Mouse (Mus musculus) limb, embryonic 10.5 days (tissue): Measurements from ENCODE around the gene Hoga1. TPM values are rescaled to one million over a fixed set of nuclear protein-coding genes. Genes with fewer than 3 reads are reported as not detected.

Experiments
- DNase-seq: peaks from one replicate; pipeline ENCODE4 v3.0.0-alpha.2; 2017; ENCODE audit warnings: low spot score
- H3K27ac ChIP-seq: fragments of 300-500 bp; sonication (generic); 2 replicates; pipeline ENCODE4 v1.5.1; 2016; ENCODE audit warnings: mild to moderate bottlenecking
- H3K27me3 ChIP-seq: fragments of 300-500 bp; sonication (generic); 2 replicates; pipeline ENCODE4 v1.6.1; 2016; ENCODE audit warnings: low read depth, mild to moderate bottlenecking; ENCODE audit not compliant: poor library complexity, severe bottlenecking
- H3K36me3 ChIP-seq: fragments of 300-500 bp; sonication (generic); 2 replicates; pipeline ENCODE4 v1.6.1; 2016; ENCODE audit warnings: mild to moderate bottlenecking, moderate library complexity
- H3K4me1 ChIP-seq: fragments of 300-500 bp; sonication (generic); 2 replicates; pipeline ENCODE4 v1.6.1; 2016
- H3K4me3 ChIP-seq: fragments of 300-500 bp; sonication (generic); 2 replicates; pipeline ENCODE4 v1.5.1; 2016; ENCODE audit warnings: mild to moderate bottlenecking, moderate library complexity
- H3K9me3 ChIP-seq: fragments of 300-500 bp; sonication (generic); replicated peaks from 2 replicates; pipeline ENCODE4 v1.6.1; 2016; ENCODE audit warnings: mild to moderate bottlenecking
- WGBS: fragments of 180-500 bp; shearing (Covaris S2); methylation state at CpG from one replicate; pipeline ENCODE4 v1.1.7; 2016; 5-methylcytosine and 5-hydroxymethylcytosine counted together
- polyA plus RNA-seq: library from polyadenylated mRNA; unstranded; fragments of >200 nt; fragmentation: Nextera tagmentation; extraction: Ambion mirVana; gene quantifications from 2 replicates; pipeline ENCODE4 v1.2.1, GENCODE M21; 2016

Gene Hoga1
- polyA plus RNA-seq, 1 experiment from 2014 or later, result 1.3 TPM

- H3K27ac ChIP-seq, result no peak overlapping the region
- H3K27me3 ChIP-seq, result no peaks in the 10 kb centered on the region
- 84% methylated on average over 6 of the region's 6 CpGs for WGBS
- no peak for DNase-seq
- no peaks in the 10 kb centered on the region for H3K36me3 ChIP-seq
- H3K4me3 ChIP-seq, result no peak overlapping the region
- H3K9me3 ChIP-seq, result no peaks in the 10 kb centered on the region
- peaks cover 9% of the 10 kb centered on the region; the same call in 1 of the 2 replicates for H3K4me1 ChIP-seq
Measured at GRCm38 (mm10) chr19:42056719-42057409, 11.5 kb downstream of the Hoga1 start.

DNA sequence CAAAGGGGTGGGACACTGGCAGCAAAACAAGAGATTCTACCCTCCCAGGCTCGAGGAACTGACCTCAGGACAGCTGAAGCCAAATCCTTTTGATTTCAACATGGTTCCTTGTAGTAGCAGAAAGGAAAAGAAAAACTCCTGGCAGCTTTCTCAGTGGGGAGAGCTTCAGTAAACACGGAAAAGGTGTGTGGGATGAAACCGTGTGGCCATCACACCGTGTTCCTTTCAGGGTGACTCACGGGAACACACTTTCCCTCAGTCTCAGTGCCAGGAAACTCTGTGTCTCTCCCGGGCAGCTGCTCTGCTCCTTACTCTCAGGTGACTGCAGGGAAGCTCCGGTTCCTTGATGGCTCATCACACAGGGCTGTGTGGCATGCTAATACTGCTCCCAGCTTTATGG lies 13.0 kb downstream of the Hoga1 start:
- WGBS, result 71% methylated on average over 7 of the region's 7 CpGs

DNA sequence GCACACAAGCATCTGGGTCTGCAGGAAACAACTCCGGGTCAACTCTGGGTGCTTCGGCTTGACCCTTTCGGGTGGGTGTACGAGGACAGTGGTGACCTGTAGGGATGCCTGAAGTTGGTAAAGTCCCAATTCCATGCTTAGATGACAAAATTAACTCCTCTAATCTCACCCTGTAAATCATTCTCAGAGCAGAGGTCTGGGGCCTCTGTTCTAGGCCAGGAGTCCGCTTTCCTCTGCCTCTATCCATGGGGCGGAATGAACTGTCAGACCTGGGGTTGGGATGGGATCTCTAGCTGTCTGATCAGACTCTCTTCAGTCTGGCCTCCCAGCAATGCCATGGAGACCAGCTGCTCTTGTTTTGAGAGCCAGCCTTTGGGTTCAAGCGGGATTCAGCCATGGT lies 16.0 kb downstream of the Hoga1 start:
- Histone ChIP-seq H3K27ac (no peak overlapping the region), H3K4me1 (no peaks in the 10 kb centered on the region), H3K4me3 (no peak overlapping the region), H3K9me3 (no peaks in the 10 kb centered on the region), H3K27me3 (no peaks in the 10 kb centered on the region), H3K36me3 (no peaks in the 10 kb centered on the region)
- WGBS, result 88% methylated on average over 7 of the region's 7 CpGs
- DNase-seq, result no peak

More for the DNA sequence above, 13.0 kb downstream of the Hoga1 start:
- Histone ChIP-seq H3K27me3 (no peaks in the 10 kb centered on the region), H3K36me3 (no peaks in the 10 kb centered on the region), H3K9me3 (no peaks in the 10 kb centered on the region), H3K4me1 (peaks cover 1% of the 10 kb centered on the region; the same call in 1 of the 2 replicates), H3K27ac (no peak overlapping the region), H3K4me3 (no peak overlapping the region)
- no peak for DNase-seq

DNA sequence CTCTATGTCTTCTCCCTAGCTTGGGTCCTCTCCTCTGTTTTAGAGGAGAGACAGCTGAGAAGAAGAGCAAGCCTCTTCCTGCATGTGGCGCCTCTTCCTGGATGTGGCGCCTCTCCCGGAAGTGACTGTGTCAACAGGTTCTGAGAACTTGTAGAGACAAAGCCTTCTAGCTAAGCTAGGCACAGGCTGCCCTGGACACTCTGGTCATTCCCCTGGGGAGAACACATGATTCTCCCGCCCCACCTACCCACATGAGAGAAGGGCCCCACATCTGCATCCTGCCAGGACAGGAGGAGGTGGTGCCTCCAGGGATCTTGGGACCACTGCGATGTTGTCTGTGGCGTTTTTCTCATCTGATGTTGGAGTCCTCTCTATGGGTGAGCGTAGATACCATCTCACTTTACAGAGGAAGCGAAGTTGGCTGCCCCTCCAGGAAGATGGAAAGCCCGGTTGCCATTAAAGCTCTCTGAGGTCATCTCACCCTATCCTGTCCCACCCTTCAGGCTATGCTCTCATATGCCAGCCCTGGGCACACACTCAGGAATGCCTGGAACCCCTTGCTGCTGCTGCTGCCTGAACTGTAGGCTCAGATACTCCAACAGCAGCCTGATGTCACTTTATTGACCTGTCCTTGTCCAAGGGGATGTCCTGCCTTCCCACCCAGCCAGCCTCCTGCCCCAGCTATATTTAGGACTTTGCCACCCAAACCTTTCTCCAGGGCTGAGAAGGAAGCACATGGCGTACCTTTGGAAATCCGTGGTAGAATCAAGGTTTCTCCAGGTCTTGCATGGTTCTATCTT lies 23.2 kb downstream of the Hoga1 start:
- H3K4me1 ChIP-seq, result no peaks in the 10 kb centered on the region; the same call in 1 of the 2 replicates
- no peaks in the 10 kb centered on the region for H3K27me3 ChIP-seq
- DNase-seq, result no peak
- 83% methylated on average over 11 of the region's 11 CpGs for WGBS
- peaks cover 2% of the 10 kb centered on the region; the same call in 1 of the 2 replicates for H3K36me3 ChIP-seq
- no peaks in the 10 kb centered on the region for H3K9me3 ChIP-seq
- H3K4me3 ChIP-seq, result no peak overlapping the region
- H3K27ac ChIP-seq, result no peak overlapping the region

DNA sequence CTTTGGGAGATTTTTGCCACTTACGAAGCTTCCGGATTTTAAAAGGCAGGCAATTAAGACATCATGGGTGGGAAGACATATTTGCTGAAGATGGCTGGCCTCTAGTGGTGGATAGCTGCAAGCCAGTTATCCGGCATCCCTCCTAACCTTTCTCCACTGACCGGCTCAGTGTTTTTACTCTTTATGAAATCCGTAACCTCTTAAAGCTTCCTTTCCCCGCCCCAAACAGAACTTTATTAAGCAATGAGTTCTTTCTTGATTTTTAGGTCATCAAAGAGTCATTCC lies 23.8 kb downstream of the Hoga1 start:
- Histone ChIP-seq H3K27ac (no peak overlapping the region), H3K27me3 (no peaks in the 10 kb centered on the region), H3K36me3 (peaks cover 4% of the 10 kb centered on the region), H3K4me1 (no peaks in the 10 kb centered on the region; the same call in none of the 2 replicates), H3K9me3 (no peaks in the 10 kb centered on the region), H3K4me3 (no peak overlapping the region)
- DNase-seq, result no peak
- 69% methylated on average over 6 of the region's 6 CpGs for WGBS

GRCm38 (mm10) chr19:42071221-42071620 lies 25.8 kb downstream of the Hoga1 start:
- peaks cover 23% of the 10 kb centered on the region for H3K36me3 ChIP-seq
- H3K4me1 ChIP-seq, result no peaks in the 10 kb centered on the region; the same call in none of the 2 replicates
- no peak overlapping the region for H3K4me3 ChIP-seq
- H3K9me3 ChIP-seq, result no peaks in the 10 kb centered on the region
- DNase-seq, result no peak
- no peak overlapping the region for H3K27ac ChIP-seq
- H3K27me3 ChIP-seq, result no peaks in the 10 kb centered on the region
- WGBS, result 82% methylated on average over 7 of the region's 7 CpGs

DNA sequence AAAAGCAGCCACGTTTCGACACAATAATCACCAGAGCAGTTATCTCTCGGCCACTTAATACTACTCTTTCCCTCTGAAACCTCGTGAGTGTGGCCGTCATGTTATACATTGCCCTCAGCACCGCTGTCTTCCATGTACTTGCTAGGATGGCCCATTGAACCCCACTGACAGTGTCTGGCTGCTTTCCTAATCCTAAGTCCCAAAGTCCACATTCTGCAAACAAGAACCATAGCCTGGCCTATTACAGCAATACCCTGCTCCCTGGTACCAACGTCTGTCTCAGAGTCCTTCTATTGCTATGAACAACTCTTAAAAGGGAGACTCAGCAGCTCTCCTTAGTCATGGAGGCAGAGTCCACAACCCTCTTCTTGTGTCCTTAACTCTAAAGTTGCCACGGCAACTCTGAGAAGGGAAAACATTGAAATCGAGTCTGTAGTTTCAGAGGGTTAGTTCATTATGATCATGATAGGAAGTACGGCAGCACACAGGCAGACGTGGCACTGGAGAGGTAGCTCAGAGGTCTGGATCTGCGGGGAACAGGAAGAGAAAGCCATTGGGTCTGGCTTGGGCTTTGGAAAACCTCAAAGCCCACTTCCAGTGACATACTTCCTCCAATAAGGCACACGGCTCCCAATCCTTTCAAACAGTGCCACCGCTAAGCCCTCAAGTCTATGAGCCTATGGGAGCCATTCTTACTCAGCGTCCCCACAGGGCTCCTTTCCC lies 26.6 kb downstream of the Hoga1 start:
- H3K36me3 ChIP-seq, result peaks cover 30% of the 10 kb centered on the region
- no peaks in the 10 kb centered on the region; the same call in none of the 2 replicates for H3K4me1 ChIP-seq
- no peak overlapping the region for H3K4me3 ChIP-seq
- no peaks in the 10 kb centered on the region for H3K27me3 ChIP-seq
- no peak for DNase-seq
- H3K27ac ChIP-seq, result no peak overlapping the region
- 87% methylated on average over 15 of the region's 15 CpGs for WGBS
- no peaks in the 10 kb centered on the region for H3K9me3 ChIP-seq

DNA sequence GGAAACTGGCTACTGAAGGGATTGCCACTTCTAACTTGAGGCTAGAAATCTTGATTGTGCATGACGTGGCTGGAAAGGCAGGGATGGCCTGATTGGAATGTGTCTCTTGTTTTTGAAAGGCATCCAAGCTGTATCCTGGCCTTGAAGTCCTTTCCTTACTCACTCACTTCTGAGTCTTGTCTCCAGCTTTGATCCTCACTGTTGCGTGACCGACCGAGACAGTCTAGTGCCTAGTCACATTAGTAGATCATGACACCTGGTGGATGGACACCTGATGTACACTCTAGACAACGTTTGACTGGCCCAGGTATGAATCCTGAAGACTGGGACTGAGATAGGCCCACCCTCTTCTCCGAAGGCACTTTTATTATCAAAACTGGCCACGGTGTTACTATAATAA lies 27.4 kb downstream of the Hoga1 start:
- DNase-seq, result no peak
- Histone ChIP-seq H3K4me1 (no peaks in the 10 kb centered on the region; the same call in none of the 2 replicates), H3K9me3 (no peaks in the 10 kb centered on the region), H3K27me3 (no peaks in the 10 kb centered on the region), H3K27ac (no peak overlapping the region), H3K36me3 (peaks cover 34% of the 10 kb centered on the region), H3K4me3 (no peak overlapping the region)
- 85% methylated on average over 7 of the region's 7 CpGs for WGBS

GRCm38 (mm10) chr19:42075051-42075450 lies 29.6 kb downstream of the Hoga1 start:
- DNase-seq, result no peak
- no peak overlapping the region for H3K27ac ChIP-seq
- H3K27me3 ChIP-seq, result no peaks in the 10 kb centered on the region
- H3K4me3 ChIP-seq, result no peak overlapping the region
- 82% methylated on average over 2 of the region's 2 CpGs for WGBS
- H3K36me3 ChIP-seq, result peaks cover 41% of the 10 kb centered on the region
- no peaks in the 10 kb centered on the region; the same call in 1 of the 2 replicates for H3K4me1 ChIP-seq
- H3K9me3 ChIP-seq, result no peaks in the 10 kb centered on the region

- H3K27me3 ChIP-seq, result no peaks in the 10 kb centered on the region
- H3K4me3 ChIP-seq, result no peak overlapping the region
- no peak for DNase-seq
- no peak overlapping the region for H3K27ac ChIP-seq
- H3K9me3 ChIP-seq, result no peaks in the 10 kb centered on the region
- 92% methylated on average over 16 of the region's 16 CpGs for WGBS
- H3K4me1 ChIP-seq, result no peaks in the 10 kb centered on the region; the same call in 1 of the 2 replicates
- peaks cover 39% of the 10 kb centered on the region for H3K36me3 ChIP-seq
Measured at GRCm38 (mm10) chr19:42075992-42076391, 30.6 kb downstream of the Hoga1 start.

DNA sequence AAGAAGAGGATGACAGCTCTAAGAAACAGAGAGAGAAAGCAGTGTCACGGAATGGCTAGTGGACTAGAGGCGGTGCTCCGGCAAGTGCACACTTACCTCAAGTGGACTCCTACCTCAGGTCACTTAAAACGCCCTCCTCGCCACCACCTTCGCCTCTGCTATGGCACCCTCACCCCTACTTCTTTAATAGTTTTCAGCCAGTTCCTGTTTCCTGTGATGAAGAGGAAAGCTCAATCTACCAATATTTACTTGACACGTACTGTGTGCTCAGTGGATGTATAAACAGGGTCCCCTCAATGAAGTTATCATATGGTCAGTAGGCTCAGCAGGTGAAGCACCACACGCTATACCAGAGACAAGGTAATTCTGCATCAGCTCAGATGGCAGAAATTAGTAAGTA lies 33.2 kb downstream of the Hoga1 start:
- no peak overlapping the region for H3K4me3 ChIP-seq
- no peaks in the 10 kb centered on the region for H3K9me3 ChIP-seq
- H3K4me1 ChIP-seq, result no peaks in the 10 kb centered on the region; the same call in 1 of the 2 replicates
- H3K36me3 ChIP-seq, result peaks cover 39% of the 10 kb centered on the region
- 98% methylated on average over 8 of the region's 8 CpGs for WGBS
- H3K27ac ChIP-seq, result no peak overlapping the region
- no peaks in the 10 kb centered on the region for H3K27me3 ChIP-seq
- DNase-seq, result no peak

DNA sequence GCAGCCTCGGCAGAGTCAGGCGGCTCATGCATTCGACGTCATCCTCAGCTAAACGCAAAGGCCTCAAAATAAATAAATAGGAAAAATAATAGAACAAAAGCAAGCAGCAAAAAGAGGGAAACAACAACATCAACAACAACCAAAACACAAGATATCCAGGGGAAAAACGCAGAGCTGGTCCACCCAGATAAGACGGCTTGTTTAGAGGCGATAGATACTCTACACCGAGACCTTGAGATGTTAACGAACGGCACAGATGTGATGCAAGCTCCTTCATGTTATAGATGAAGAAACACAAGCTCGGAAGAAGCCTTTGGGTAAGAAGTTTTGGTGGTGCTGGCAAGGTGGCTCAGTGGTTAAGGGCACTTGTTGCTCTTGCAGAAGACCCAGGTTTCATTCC lies 33.6 kb downstream of the Hoga1 start:
- Histone ChIP-seq H3K27ac (no peak overlapping the region), H3K4me3 (no peak overlapping the region), H3K9me3 (no peaks in the 10 kb centered on the region), H3K36me3 (peaks cover 38% of the 10 kb centered on the region), H3K27me3 (no peaks in the 10 kb centered on the region), H3K4me1 (no peaks in the 10 kb centered on the region; the same call in 1 of the 2 replicates)
- 97% methylated on average over 12 of the region's 12 CpGs for WGBS
- DNase-seq, result no peak

GRCm38 (mm10) chr19:42079950-42080349 lies 34.5 kb downstream of the Hoga1 start:
- H3K9me3 ChIP-seq, result no peaks in the 10 kb centered on the region
- no peak overlapping the region for H3K4me3 ChIP-seq
- H3K36me3 ChIP-seq, result peaks cover 31% of the 10 kb centered on the region
- no peak for DNase-seq
- no peak overlapping the region for H3K27ac ChIP-seq
- H3K27me3 ChIP-seq, result no peaks in the 10 kb centered on the region
- H3K4me1 ChIP-seq, result no peaks in the 10 kb centered on the region
- 84% methylated on average over 5 of the region's 5 CpGs for WGBS
